Mouse (Mus musculus): Measurements from ENCODE around the gene Syt2. TPM values are rescaled to one million over a fixed set of nuclear protein-coding genes. Genes with fewer than 3 reads are reported as not detected.

The Syt2 gene
- polyA plus RNA-seq, 1 experiment, result 0.05 TPM

DNA sequence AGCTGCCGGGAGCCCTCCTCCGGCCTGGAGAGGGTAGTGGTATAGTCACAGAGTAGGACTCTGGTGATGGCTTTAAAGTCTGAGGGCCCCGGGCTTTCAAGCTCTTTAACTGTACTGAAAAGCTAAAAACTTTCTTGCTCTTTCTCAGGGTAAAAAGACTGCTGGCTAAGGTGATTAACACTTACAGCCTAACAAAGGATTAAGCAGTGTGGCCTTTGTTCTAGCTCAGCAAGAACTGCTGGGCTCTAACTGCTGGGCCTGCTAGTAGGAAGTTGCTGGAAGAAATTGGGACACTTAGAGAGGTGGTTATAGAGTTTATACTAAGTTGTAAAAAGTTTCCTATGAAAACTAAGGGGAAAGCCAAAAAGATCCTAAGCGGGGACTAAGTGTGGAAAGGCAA, 37.3 kb upstream of the Syt2 start:
- H3K4me3 ChIP-seq (ENCODE audit: control insufficient read depth, insufficient read depth, low read length), result no peak overlapping the region
- WGBS, result 97% methylated on average over 4 of the region's 4 CpGs
- TF ChIP-seq POLR2A (IDR thresholded peaks at IDR 0.05; ENCODE audit: control insufficient read depth, extremely low read depth, insufficient read depth, low read length, poor library complexity), result no peak
- TF ChIP-seq CTCF (IDR thresholded peaks at IDR 0.05; ENCODE audit: borderline replicate concordance, control insufficient read depth, extremely low read depth, insufficient read depth, low read length, poor library complexity), result no peak
- peaks cover 66% of the 10 kb centered on the region for H3K36me3 ChIP-seq (ENCODE audit: control insufficient read depth, insufficient read depth, low read length)
- H3K4me1 ChIP-seq (replicated peaks; ENCODE audit: control insufficient read depth, insufficient read depth, low read length), result no peaks in the 10 kb centered on the region
- DNase-seq, result no peak
- no peaks in the 10 kb centered on the region for H3K27me3 ChIP-seq (ENCODE audit: control insufficient read depth, insufficient read depth, low read length)
- H3K27ac ChIP-seq (ENCODE audit: control insufficient read depth, insufficient read depth, low read length), result no peak overlapping the region

DNA sequence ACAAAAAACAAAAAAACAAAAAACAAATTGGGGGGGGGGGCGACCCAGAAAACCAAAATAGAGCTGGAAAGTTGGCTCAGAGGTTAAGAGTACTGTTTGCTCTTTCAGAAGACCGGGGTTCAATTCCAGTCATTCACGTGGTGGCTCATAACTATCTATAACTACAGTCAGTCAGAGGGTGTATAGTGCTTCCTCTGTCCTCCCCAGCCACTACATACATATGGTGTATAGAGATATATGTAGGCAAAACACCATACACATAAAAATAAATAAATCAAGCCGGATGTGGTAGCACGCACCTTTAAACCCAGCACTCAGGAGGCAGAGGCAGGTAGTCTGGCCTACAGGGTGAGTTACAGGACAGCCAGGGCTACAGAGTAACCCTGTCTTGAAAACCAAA, 31.9 kb upstream of the Syt2 start:
- Histone ChIP-seq H3K4me3 (ENCODE audit: control insufficient read depth, insufficient read depth, low read length) (no peak overlapping the region), H3K4me1 (replicated peaks; ENCODE audit: control insufficient read depth, insufficient read depth, low read length) (no peaks in the 10 kb centered on the region), H3K27ac (ENCODE audit: control insufficient read depth, insufficient read depth, low read length) (no peak overlapping the region), H3K27me3 (ENCODE audit: control insufficient read depth, insufficient read depth, low read length) (no peaks in the 10 kb centered on the region), H3K36me3 (ENCODE audit: control insufficient read depth, insufficient read depth, low read length) (peaks cover 61% of the 10 kb centered on the region)
- TF ChIP-seq POLR2A (IDR thresholded peaks at IDR 0.05; ENCODE audit: control insufficient read depth, extremely low read depth, insufficient read depth, low read length, poor library complexity) (no peak), CTCF (IDR thresholded peaks at IDR 0.05; ENCODE audit: borderline replicate concordance, control insufficient read depth, extremely low read depth, insufficient read depth, low read length, poor library complexity) (no peak)
- 97% methylated on average over 5 of the region's 5 CpGs for WGBS
- no peak for DNase-seq

DNA sequence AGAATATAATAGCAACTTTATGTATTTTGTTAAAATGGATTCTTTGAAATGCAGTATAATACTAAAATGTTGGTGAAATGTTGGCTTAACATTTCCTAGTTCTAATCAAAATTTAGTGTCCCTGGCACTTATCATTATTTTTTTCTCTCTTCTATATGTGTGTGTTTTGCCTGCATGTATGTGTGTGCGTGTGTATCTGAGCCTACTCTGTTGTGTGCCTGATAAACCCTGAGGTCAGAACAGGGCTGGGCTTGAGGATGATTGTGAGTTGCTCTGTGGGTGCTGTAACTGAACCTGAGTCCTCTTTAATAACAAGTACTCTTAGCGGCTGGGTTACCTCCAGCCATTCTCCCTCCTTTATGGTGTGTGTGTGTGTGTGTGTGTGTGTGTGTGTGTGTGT, 31.5 kb upstream of the Syt2 start:
- WGBS, result 97% methylated on average over 2 of the region's 2 CpGs
- DNase-seq, result no peak
- Histone ChIP-seq H3K27me3 (ENCODE audit: control insufficient read depth, insufficient read depth, low read length) (no peaks in the 10 kb centered on the region), H3K27ac (ENCODE audit: control insufficient read depth, insufficient read depth, low read length) (no peak overlapping the region), H3K4me3 (ENCODE audit: control insufficient read depth, insufficient read depth, low read length) (no peak overlapping the region), H3K36me3 (ENCODE audit: control insufficient read depth, insufficient read depth, low read length) (peaks cover 65% of the 10 kb centered on the region), H3K4me1 (replicated peaks; ENCODE audit: control insufficient read depth, insufficient read depth, low read length) (no peaks in the 10 kb centered on the region)
- TF ChIP-seq CTCF (IDR thresholded peaks at IDR 0.05; ENCODE audit: borderline replicate concordance, control insufficient read depth, extremely low read depth, insufficient read depth, low read length, poor library complexity) (no peak), POLR2A (IDR thresholded peaks at IDR 0.05; ENCODE audit: control insufficient read depth, extremely low read depth, insufficient read depth, low read length, poor library complexity) (no peak)

DNA sequence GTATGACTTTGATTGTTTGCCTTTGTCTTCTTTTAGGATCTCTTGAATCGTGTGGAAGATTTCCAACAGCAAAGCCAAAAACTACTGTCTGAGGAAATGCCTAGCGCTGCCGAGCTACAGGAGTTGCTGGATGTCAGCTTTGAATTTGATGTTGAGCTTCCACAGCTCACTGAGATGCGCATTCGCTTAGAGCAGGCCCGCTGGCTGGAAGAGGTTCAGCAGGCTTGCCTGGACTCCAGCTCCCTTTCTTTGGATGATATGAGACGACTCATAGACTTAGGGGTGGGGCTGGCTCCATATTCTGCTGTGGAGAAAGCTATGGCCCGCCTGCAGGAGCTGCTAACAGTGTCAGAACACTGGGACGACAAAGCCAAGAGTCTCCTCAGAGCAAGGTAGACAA, 28.8 kb upstream of the Syt2 start:
- Histone ChIP-seq H3K4me1 (replicated peaks; ENCODE audit: control insufficient read depth, insufficient read depth, low read length) (no peaks in the 10 kb centered on the region), H3K36me3 (ENCODE audit: control insufficient read depth, insufficient read depth, low read length) (peaks cover 82% of the 10 kb centered on the region), H3K27ac (ENCODE audit: control insufficient read depth, insufficient read depth, low read length) (no peak overlapping the region), H3K4me3 (ENCODE audit: control insufficient read depth, insufficient read depth, low read length) (no peak overlapping the region), H3K27me3 (ENCODE audit: control insufficient read depth, insufficient read depth, low read length) (no peaks in the 10 kb centered on the region)
- 95% methylated on average over 9 of the region's 9 CpGs for WGBS
- no peak for DNase-seq
- TF ChIP-seq CTCF (IDR thresholded peaks at IDR 0.05; ENCODE audit: borderline replicate concordance, control insufficient read depth, extremely low read depth, insufficient read depth, low read length, poor library complexity) (no peak), POLR2A (IDR thresholded peaks at IDR 0.05; ENCODE audit: control insufficient read depth, extremely low read depth, insufficient read depth, low read length, poor library complexity) (no peak)

DNA sequence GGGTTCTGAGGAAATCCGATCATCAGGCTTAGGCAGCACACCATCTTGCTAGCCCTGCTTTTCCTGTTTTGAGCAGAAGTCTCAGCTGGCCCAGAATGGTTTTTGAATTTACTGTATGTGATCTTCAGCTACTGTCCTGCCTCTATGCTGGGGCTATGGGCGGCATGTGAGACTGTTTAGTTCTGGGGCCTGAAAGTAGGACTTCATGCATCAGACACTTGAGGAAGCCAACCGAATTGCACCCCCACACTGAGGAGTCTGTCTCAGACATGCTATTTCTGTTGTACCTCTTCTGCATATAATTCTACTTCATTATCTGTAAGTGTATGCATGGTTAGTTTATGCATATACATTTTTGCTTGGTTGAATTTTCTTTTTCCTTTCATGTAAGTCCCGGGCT, 21.2 kb upstream of the Syt2 start:
- H3K36me3 ChIP-seq (ENCODE audit: control insufficient read depth, insufficient read depth, low read length), result peaks cover 93% of the 10 kb centered on the region
- H3K4me3 ChIP-seq (ENCODE audit: control insufficient read depth, insufficient read depth, low read length), result no peak overlapping the region
- no peaks in the 10 kb centered on the region for H3K4me1 ChIP-seq (replicated peaks; ENCODE audit: control insufficient read depth, insufficient read depth, low read length)
- no peak for TF ChIP-seq CTCF (IDR thresholded peaks at IDR 0.05; ENCODE audit: borderline replicate concordance, control insufficient read depth, extremely low read depth, insufficient read depth, low read length, poor library complexity)
- no peak for TF ChIP-seq POLR2A (IDR thresholded peaks at IDR 0.05; ENCODE audit: control insufficient read depth, extremely low read depth, insufficient read depth, low read length, poor library complexity)
- whole genome bisulfite sequencing, result 98% methylated on average over 4 of the region's 4 CpGs
- no peak overlapping the region for H3K27ac ChIP-seq (ENCODE audit: control insufficient read depth, insufficient read depth, low read length)
- DNase-seq, result no peak
- no peaks in the 10 kb centered on the region for H3K27me3 ChIP-seq (ENCODE audit: control insufficient read depth, insufficient read depth, low read length)

DNA sequence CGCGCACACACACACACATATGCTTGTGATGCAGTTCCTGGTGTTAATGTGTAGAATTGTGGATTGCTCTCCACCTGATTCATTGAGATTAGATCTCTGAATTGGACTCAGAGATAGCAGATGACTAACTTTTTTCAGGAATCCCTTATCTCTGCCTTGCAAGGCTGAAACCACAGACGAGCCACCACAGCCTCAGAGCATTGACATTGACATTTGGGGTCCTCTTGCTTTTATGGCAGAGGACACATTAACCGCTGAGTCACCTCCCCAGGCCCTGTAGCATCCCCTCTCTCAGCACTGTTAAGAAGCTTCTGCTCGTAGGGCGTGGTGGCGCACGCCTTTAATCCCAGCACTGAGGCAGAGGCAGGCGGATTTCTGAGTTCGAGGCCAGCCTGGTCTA, 17.0 kb upstream of the Syt2 start:
- 96% methylated on average over 10 of the region's 10 CpGs for WGBS
- Histone ChIP-seq H3K27me3 (ENCODE audit: control insufficient read depth, insufficient read depth, low read length) (no peaks in the 10 kb centered on the region), H3K4me3 (ENCODE audit: control insufficient read depth, insufficient read depth, low read length) (no peak overlapping the region), H3K27ac (ENCODE audit: control insufficient read depth, insufficient read depth, low read length) (no peak overlapping the region), H3K36me3 (ENCODE audit: control insufficient read depth, insufficient read depth, low read length) (peaks cover 81% of the 10 kb centered on the region), H3K4me1 (replicated peaks; ENCODE audit: control insufficient read depth, insufficient read depth, low read length) (no peaks in the 10 kb centered on the region)
- TF ChIP-seq CTCF (IDR thresholded peaks at IDR 0.05; ENCODE audit: borderline replicate concordance, control insufficient read depth, extremely low read depth, insufficient read depth, low read length, poor library complexity) (no peak), POLR2A (IDR thresholded peaks at IDR 0.05; ENCODE audit: control insufficient read depth, extremely low read depth, insufficient read depth, low read length, poor library complexity) (no peak)
- no peak for DNase-seq

DNA sequence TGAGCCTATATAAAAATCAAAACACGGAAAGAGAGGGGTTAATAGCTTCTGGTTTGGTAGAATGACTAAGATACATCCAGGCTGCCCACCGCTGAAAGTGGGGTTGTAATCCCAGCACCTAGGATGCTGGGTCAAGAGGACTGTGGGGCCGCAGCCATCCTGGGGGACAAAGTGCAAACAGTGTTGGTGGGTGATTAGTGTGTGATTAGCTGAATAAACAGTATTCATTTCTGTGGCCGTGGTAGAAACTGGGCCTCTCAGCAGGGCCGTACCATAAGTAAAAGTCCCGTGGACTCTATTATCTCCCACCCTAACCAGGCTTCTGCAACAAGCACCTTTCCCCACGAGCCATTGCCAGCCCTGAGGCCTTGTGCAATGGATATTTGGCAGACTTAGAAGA, 12.2 kb upstream of the Syt2 start:
- Histone ChIP-seq H3K4me1 (replicated peaks; ENCODE audit: control insufficient read depth, insufficient read depth, low read length) (no peaks in the 10 kb centered on the region), H3K4me3 (ENCODE audit: control insufficient read depth, insufficient read depth, low read length) (no peak overlapping the region), H3K27me3 (ENCODE audit: control insufficient read depth, insufficient read depth, low read length) (no peaks in the 10 kb centered on the region), H3K27ac (ENCODE audit: control insufficient read depth, insufficient read depth, low read length) (no peak overlapping the region), H3K36me3 (ENCODE audit: control insufficient read depth, insufficient read depth, low read length) (peaks cover 35% of the 10 kb centered on the region)
- no peak for DNase-seq
- WGBS, result 93% methylated on average over 7 of the region's 7 CpGs
- TF ChIP-seq CTCF (IDR thresholded peaks at IDR 0.05; ENCODE audit: borderline replicate concordance, control insufficient read depth, extremely low read depth, insufficient read depth, low read length, poor library complexity) (no peak), POLR2A (IDR thresholded peaks at IDR 0.05; ENCODE audit: control insufficient read depth, extremely low read depth, insufficient read depth, low read length, poor library complexity) (no peak)
